8 mouse cellular contexts compared by ENCODE assay signal in genomic region chr11:80489172-80489881, GRCm38 (mm10). TPM values are rescaled to one million over a fixed set of nuclear protein-coding genes. Genes with fewer than 3 reads are reported as not detected.
DNase-seq lines count a peak whose midpoint lies in the region; ATAC-seq and TF ChIP-seq lines count a peak whose summit lies in the region.

No protein-coding gene starts in this region.

- no peak overlapping the region for H3K4me3 ChIP-seq in forebrain, embryonic 16.5 days (replicated peaks; ENCODE audit: low read length)
- H3K4me3 ChIP-seq in liver, postnatal 0 days (ENCODE audit: low read depth, low read length), result no peak overlapping the region
- H3K4me3 ChIP-seq in thymus, adult 2 months (ENCODE audit: control insufficient read depth, insufficient read depth, low read length), result no peak overlapping the region; the same call in 1 of the 2 replicates

- 0 out of 2 replicates have a peak overlapping the region, but pooled peaks have one; percentile 10 for H3K4me2 ChIP-seq in forebrain, embryonic 16.5 days (ENCODE audit: low read length)
- H3K4me2 ChIP-seq in liver, postnatal 0 days (ENCODE audit: low read depth, low read length), result peak overlapping the region; percentile 40; the same call in 1 of the 2 replicates

- H3K36me3 ChIP-seq in forebrain, embryonic 16.5 days (ENCODE audit: control insufficient read depth, insufficient read depth), result no peaks in the 10 kb centered on the region
- H3K36me3 ChIP-seq in liver, postnatal 0 days (replicated peaks; ENCODE audit: insufficient read depth, low read length), result no peaks in the 10 kb centered on the region
- H3K36me3 ChIP-seq in thymus, adult 2 months (ENCODE audit: control insufficient read depth, insufficient read depth, low read length), result no peaks in the 10 kb centered on the region

- WGBS in forebrain, embryonic 16.5 days, result 47% methylated on average over 12 of the region's 12 CpGs
- WGBS in liver, postnatal 0 days (ENCODE audit: insufficient replicate concordance), result 40% methylated on average over 12 of the region's 12 CpGs
- WGBS in thymus, adult 2 months, result 11% methylated on average over 12 of the region's 12 CpGs

- no peak for TF ChIP-seq EP300 in liver, postnatal 0 days (IDR thresholded peaks at IDR 0.05; ENCODE audit: low read depth)

- H3K9ac ChIP-seq in forebrain, embryonic 16.5 days (replicated peaks; ENCODE audit: low read depth, low read length), result peak overlapping the region; percentile 36
- no peak overlapping the region; the same call in 1 of the 2 replicates for H3K9ac ChIP-seq in liver, postnatal 0 days (replicated peaks)

- no peaks in the 10 kb centered on the region for H3K27me3 ChIP-seq in forebrain, embryonic 16.5 days (replicated peaks; ENCODE audit: control insufficient read depth, insufficient read depth, low read length)
- H3K27me3 ChIP-seq in liver, postnatal 0 days (ENCODE audit: insufficient read depth, low read length), result no peaks in the 10 kb centered on the region
- H3K27me3 ChIP-seq in thymus, adult 2 months (ENCODE audit: control insufficient read depth, insufficient read depth, low read length), result no peaks in the 10 kb centered on the region

- peak; percentile 76 to 81 for DNase-seq in left cerebral cortex, postnatal 14 days (ENCODE audit: low spot score in 2 of 2)
- no peak for DNase-seq in left cerebral cortex, adult 9 months (ENCODE audit: low spot score in 2 of 2)
- peak; percentile 42 for DNase-seq in cerebellum, adult 9-11 months
- no peak for DNase-seq in liver, postnatal 0 days
- peak; percentile 56 for DNase-seq in thymus, adult 2 months
- DNase-seq in testis, postnatal 14 days (ENCODE audit: low spot score), result no peak
- no peak for DNase-seq in MN1 (ENCODE audit: low spot score)

- peak; percentile 52 for ATAC-seq in forebrain, embryonic 16.5 days
- peak; percentile 19 for ATAC-seq in liver, postnatal 0 days

- intact Hi-C loops in left cerebral cortex, postnatal 14 days (cut with DNase I), result loop anchor here (5.0 kb wide), 1 partner anchor 73 kb away; no protein-coding TSS in a partner anchor

- no peak for TF ChIP-seq CTCF in liver, postnatal 0 days (IDR thresholded peaks at IDR 0.05; ENCODE audit: low read depth)
- 0 out of 2 replicates have a peak, but pooled peaks have one; percentile 16 for TF ChIP-seq CTCF in thymus, adult 2 months (IDR thresholded peaks at IDR 0.05; ENCODE audit: borderline replicate concordance, control insufficient read depth, extremely low read depth, insufficient read depth, low read length, poor library complexity)

- peak overlapping the region; percentile 79 for H3K27ac ChIP-seq in forebrain, embryonic 16.5 days (ENCODE audit: low read length)
- H3K27ac ChIP-seq in liver, postnatal 0 days (ENCODE audit: low read depth), result peak overlapping the region; percentile 78
- H3K27ac ChIP-seq in thymus, adult 2 months (ENCODE audit: control insufficient read depth, insufficient read depth, low read length), result peak overlapping the region; percentile 28; the same call in 1 of the 2 replicates

- no peaks in the 10 kb centered on the region for H3K9me3 ChIP-seq in forebrain, embryonic 16.5 days (ENCODE audit: control insufficient read depth, low read length)
- no peaks in the 10 kb centered on the region for H3K9me3 ChIP-seq in liver, postnatal 0 days (ENCODE audit: low read length)

- peaks cover 39% of the 10 kb centered on the region for H3K4me1 ChIP-seq in forebrain, embryonic 16.5 days (replicated peaks; ENCODE audit: control insufficient read depth, insufficient read depth, low read length)
- peaks cover 15% of the 10 kb centered on the region for H3K4me1 ChIP-seq in liver, postnatal 0 days (ENCODE audit: insufficient read depth)
- peaks cover 35% of the 10 kb centered on the region for H3K4me1 ChIP-seq in thymus, adult 2 months (replicated peaks; ENCODE audit: control insufficient read depth, insufficient read depth, low read length)

- TF ChIP-seq POLR2A in thymus, adult 2 months (IDR thresholded peaks at IDR 0.05; ENCODE audit: control insufficient read depth, extremely low read depth, insufficient read depth, low read length, poor library complexity), result no peak

RNA-seq across cellular contexts. Expression of gene Cdk5r1, which starts 12.5 kb away (rescaled TPM):
- 100 to 1,000 TPM; 359 to 367 TPM for total RNA-seq in left cerebral cortex, postnatal 14 days (2021)
- 109 and 113 TPM in 2 replicates for polyA plus RNA-seq in forebrain, embryonic 16.5 days (2015; fragmentation: Nextera tagmentation; extraction: Ambion mirVana)
- 0.18 and 0.28 TPM in 2 replicates for polyA plus RNA-seq in liver, postnatal 0 days (2015; fragmentation: Nextera tagmentation; extraction: Ambion mirVana)
- polyA plus RNA-seq in thymus, adult 2 months (2012; rRNA removed), result 10.8 and 12.3 TPM in 2 replicates

Comparison
In these comparisons a context has a peak if more than half of its experiments do, and no peak if none do; other contexts are left out.
1. DNase-seq: peak in left cerebral cortex, postnatal 14 days (2 of 2), cerebellum, adult 9-11 months (single experiment) and thymus, adult 2 months (single experiment); none in left cerebral cortex, adult 9 months (0 of 2), liver, postnatal 0 days (single experiment), testis, postnatal 14 days (single experiment) and MN1 (single experiment).
2. H3K27ac ChIP-seq: peak in every context shown above with its lines; median percentile 79 in forebrain, embryonic 16.5 days; 78 in liver, postnatal 0 days; 28 in thymus, adult 2 months.